Mouse (Mus musculus) forebrain, embryonic 14.5 days (tissue): ENCODE results near the gene Csrnp3. TPM values are rescaled to one million over a fixed set of nuclear protein-coding genes. Genes with fewer than 3 reads are reported as not detected.
A peak's percentile ranks its signal among the peaks of the same experiment; 100 is the strongest.

ENCODE experiments used
- ATAC-seq: fragments of 200-750 bp; cut with Nextera tagmentation; 2 replicates; pipeline ENCODE4 v1.8.0; 2017; ENCODE audit warnings: mild to moderate bottlenecking, moderate library complexity
- DNase-seq: peaks from one replicate; pipeline ENCODE4 v3.0.0-alpha.2; 2015; ENCODE audit warnings: low spot score
- H3K27ac ChIP-seq: fragments of 300-500 bp; sonication (generic); 2 replicates; pipeline ENCODE4 v1.5.1; 2014; ENCODE audit warnings: low read depth, mild to moderate bottlenecking, control low read depth, low read length, moderate library complexity
- H3K27me3 ChIP-seq: fragments of 300-500 bp; sonication (generic); replicated peaks from 2 replicates; pipeline ENCODE4 v1.6.1; 2014; ENCODE audit warnings: low read length, control low read depth, mixed read lengths; ENCODE audit not compliant: control insufficient read depth, insufficient read depth
- H3K36me3 ChIP-seq: fragments of 300-500 bp; sonication (generic); 2 replicates; pipeline ENCODE4 v1.6.1; 2014; ENCODE audit warnings: low read length, control low read depth; ENCODE audit not compliant: control insufficient read depth, insufficient read depth
- H3K4me1 ChIP-seq: fragments of 300-500 bp; sonication (generic); 2 replicates; pipeline ENCODE4 v1.6.1; 2014; ENCODE audit warnings: antibody characterized with exemption, low read length, control low read depth; ENCODE audit not compliant: control insufficient read depth, insufficient read depth
- H3K4me2 ChIP-seq: fragments of 300-500 bp; sonication (generic); 2 replicates; pipeline ENCODE4 v1.6.1; 2014; ENCODE audit warnings: mild to moderate bottlenecking, control low read depth, low read length
- H3K4me3 ChIP-seq: fragments of 300-500 bp; sonication (generic); 2 replicates; pipeline ENCODE4 v1.5.1; 2014; ENCODE audit warnings: low read depth, low read length, control low read depth
- H3K9ac ChIP-seq: fragments of 300-500 bp; sonication (generic); 2 replicates; pipeline ENCODE4 v1.6.1; 2014; ENCODE audit warnings: mild to moderate bottlenecking, low read length, control low read depth, moderate library complexity
- H3K9me3 ChIP-seq: fragments of 300-500 bp; sonication (generic); replicated peaks from 2 replicates; pipeline ENCODE4 v1.6.1; 2016; ENCODE audit warnings: low read length, control low read depth, mixed read lengths; ENCODE audit not compliant: control insufficient read depth
- WGBS: fragments of 180-500 bp; shearing (Covaris S2); extraction: QIAGEN DNeasy Blood & Tissue Kit; methylation state at CpG from one replicate; pipeline ENCODE4 v1.1.7; 2014; 5-methylcytosine and 5-hydroxymethylcytosine counted together
- polyA plus RNA-seq: library from polyadenylated mRNA; unstranded; fragments of >200 nt; fragmentation: Nextera tagmentation; extraction: Ambion mirVana; gene quantifications from 2 replicates; pipeline ENCODE4 v1.2.1, GENCODE M21; 2014

Csrnp3 gene
- polyA plus RNA-seq, 1 experiment from 2014 or later = 33.0 TPM

DNA sequence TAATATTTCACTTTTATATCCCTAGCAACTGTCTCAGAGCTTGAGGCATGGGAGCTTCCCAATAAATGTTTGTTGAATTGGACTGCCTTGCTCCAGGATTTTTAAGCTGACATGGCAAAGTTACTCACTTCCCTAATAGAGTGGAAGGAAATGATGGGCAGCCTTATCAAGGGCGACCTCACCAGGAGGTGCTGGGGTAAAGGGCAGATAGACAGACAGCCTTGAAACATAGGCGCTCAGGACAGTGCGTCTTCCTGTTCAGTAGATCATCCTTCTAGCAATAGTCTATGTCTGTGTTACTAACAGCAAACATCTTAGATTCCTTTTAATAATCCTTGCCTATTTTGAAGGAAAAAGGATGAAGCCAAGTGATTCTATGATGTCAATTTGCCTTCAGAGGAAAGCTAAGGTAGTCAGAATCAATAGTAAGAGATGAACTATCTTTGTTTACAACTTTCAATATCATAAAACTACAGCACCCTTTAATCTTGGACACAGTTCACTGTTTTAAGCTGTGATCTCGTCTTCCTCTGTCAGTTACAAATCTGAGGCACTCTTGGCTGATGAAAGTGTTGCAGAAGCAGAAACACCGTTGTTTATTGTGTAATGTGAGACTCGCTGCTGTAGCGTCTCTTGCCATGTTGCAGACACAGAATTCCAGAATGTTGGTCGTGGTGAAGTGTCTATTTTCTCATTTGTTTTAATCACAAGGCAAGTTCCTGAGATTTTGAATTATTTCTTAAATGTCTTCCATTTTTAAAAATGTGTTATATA is 81.6 kb downstream of the Csrnp3 start:
- ATAC-seq (no peak), DNase-seq (no peak)
- no peaks in the 10 kb centered on the region for H3K9me3 ChIP-seq
- H3K27ac ChIP-seq = no peak overlapping the region
- no peak overlapping the region for H3K4me3 ChIP-seq
- peaks cover 4% of the 10 kb centered on the region; the same call in 1 of the 2 replicates for H3K4me1 ChIP-seq
- no peaks in the 10 kb centered on the region for H3K36me3 ChIP-seq
- no peak overlapping the region for H3K4me2 ChIP-seq
- no peaks in the 10 kb centered on the region for H3K27me3 ChIP-seq
- H3K9ac ChIP-seq = no peak overlapping the region
- WGBS = 82% methylated on average over 8 of the region's 8 CpGs

DNA sequence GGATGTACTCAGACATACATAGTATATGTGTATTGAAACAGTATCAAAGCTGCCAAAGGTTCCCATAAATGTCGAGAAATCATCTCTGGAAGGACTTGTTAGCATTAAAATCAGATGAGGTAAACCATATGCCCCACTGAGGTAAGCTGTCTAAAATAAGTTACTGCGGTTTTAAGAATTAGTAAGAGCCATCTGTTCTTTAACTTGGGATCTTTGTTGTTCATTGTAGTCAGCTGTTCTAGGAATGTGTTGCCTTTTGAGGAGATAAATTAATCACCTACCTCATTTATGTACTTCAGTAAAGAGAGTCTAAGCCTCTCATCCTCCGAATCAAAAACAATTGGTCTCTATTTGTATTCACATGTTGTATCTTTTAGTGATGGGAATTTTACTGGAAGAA is 83.7 kb downstream of the Csrnp3 start:
- no peaks in the 10 kb centered on the region for H3K27me3 ChIP-seq
- H3K36me3 ChIP-seq = no peaks in the 10 kb centered on the region
- WGBS = 37% methylated on average over 3 of the region's 3 CpGs
- DNase-seq (no peak), ATAC-seq (no peak)
- peaks cover 10% of the 10 kb centered on the region for H3K4me1 ChIP-seq
- no peak overlapping the region for H3K4me3 ChIP-seq
- H3K9ac ChIP-seq = no peak overlapping the region
- H3K9me3 ChIP-seq = no peaks in the 10 kb centered on the region
- no peak overlapping the region for H3K4me2 ChIP-seq
- peak overlapping the region; percentile 28; the same call in 1 of the 2 replicates for H3K27ac ChIP-seq

DNA sequence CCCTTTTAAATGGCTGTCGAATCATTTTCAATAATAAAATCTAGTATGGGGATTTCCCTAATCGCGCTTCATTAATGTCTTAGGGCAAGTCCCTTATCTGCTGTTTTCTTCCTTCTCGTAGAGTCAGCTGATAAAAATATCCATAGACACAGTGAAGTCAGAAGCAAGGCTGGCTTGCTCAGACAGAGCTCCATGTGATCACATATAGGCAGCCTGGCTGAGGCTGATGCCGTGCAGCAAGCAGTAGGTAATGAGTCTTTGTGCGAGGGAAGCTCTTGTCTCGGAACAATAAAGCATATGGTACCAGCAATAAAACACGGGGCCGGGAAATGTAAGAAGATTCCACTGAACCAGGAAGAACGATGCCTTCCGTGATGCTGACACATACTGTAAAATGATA is 84.4 kb downstream of the Csrnp3 start:
- no peaks in the 10 kb centered on the region for H3K27me3 ChIP-seq
- ATAC-seq = peak; percentile 78
- DNase-seq = peak; percentile 88
- H3K9ac ChIP-seq = peak overlapping the region; percentile 57
- peak overlapping the region; percentile 81 for H3K27ac ChIP-seq
- peak overlapping the region; percentile 36 for H3K4me2 ChIP-seq
- peak overlapping the region; percentile 22 for H3K4me3 ChIP-seq
- peaks cover 10% of the 10 kb centered on the region for H3K4me1 ChIP-seq
- WGBS = 34% methylated on average over 11 of the region's 11 CpGs
- no peaks in the 10 kb centered on the region for H3K36me3 ChIP-seq
- H3K9me3 ChIP-seq = no peaks in the 10 kb centered on the region

DNA sequence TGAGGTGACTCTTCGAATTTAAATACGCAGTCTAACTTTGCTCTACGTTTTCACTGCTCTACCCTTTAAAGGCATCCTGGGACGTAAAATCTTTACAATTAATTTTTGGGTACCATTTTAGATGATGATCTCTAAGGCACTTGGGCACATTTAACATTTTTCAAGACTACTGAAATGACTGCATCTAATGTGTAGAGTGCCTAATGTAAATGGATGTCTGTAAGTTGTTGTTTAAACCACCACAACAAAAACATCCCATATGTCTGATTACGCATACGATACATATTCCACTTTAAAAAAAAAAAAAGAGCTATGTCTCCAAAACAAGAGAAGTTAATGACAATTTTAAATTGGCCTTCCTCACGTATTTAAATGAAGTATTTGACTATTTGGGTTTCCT is 85.7 kb downstream of the Csrnp3 start:
- Histone ChIP-seq H3K4me1 (peaks cover 6% of the 10 kb centered on the region), H3K9ac (peak overlapping the region; percentile 73), H3K27me3 (no peaks in the 10 kb centered on the region), H3K36me3 (no peaks in the 10 kb centered on the region), H3K4me3 (peak overlapping the region; percentile 41), H3K9me3 (no peaks in the 10 kb centered on the region), H3K4me2 (peak overlapping the region; percentile 68), H3K27ac (peak overlapping the region; percentile 89)
- no peak for ATAC-seq
- WGBS = 35% methylated on average over 7 of the region's 7 CpGs
- no peak for DNase-seq

DNA sequence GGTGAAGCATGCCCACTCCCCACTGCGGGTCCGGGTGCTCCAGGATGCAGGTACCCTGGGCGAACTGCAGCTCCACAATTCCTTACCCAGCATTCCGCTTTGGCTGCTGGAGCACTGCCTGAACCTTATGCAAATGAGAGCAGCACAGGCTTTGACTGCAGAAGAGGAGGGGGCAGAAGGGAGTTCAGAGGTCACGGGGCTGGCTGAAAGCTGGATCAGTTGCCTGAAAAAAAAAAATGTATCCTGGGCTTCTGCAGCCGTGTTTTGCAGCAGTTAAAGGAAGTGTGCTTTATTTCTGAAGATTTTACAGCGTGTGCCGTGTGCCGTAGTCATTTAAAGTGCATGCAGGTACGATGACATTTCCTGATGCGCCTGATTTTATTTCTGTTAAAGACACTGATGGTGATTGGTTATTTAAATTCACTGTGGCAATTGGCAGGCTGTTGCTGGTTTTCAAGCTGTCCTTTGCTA is 86.3 kb downstream of the Csrnp3 start:
- Histone ChIP-seq H3K9me3 (no peaks in the 10 kb centered on the region), H3K36me3 (no peaks in the 10 kb centered on the region), H3K27ac (peak overlapping the region; percentile 89), H3K4me1 (peaks cover 6% of the 10 kb centered on the region), H3K4me3 (peak overlapping the region; percentile 41), H3K27me3 (no peaks in the 10 kb centered on the region), H3K9ac (peak overlapping the region; percentile 73), H3K4me2 (peak overlapping the region; percentile 68)
- ATAC-seq (peak; percentile 89), DNase-seq (peak; percentile 92)
- WGBS = 2% methylated on average over 11 of the region's 11 CpGs

DNA sequence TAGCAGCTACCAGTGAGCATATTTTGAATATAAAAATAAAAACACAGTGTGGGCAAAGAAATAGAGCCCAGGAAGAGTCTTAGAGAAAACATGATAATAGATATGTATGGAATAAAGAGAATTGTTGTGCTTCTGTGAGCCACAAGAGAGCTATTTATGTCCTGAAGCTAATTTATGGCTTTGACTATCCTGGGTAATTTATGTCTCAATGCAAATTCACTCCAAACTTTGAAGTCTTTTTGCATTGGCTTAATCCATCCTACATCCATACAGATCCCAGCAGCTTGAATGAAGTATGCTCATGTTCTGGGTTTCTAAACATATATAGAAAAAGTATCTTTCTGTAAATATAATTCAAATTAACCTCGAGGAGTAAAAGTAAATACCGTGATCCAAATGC is 88.5 kb downstream of the Csrnp3 start:
- 64% methylated on average over 2 of the region's 2 CpGs for WGBS
- Histone ChIP-seq H3K27me3 (no peaks in the 10 kb centered on the region), H3K4me1 (peaks cover 8% of the 10 kb centered on the region), H3K9me3 (no peaks in the 10 kb centered on the region), H3K9ac (no peak overlapping the region), H3K4me2 (peak overlapping the region; percentile 11), H3K4me3 (no peak overlapping the region), H3K27ac (no peak overlapping the region), H3K36me3 (no peaks in the 10 kb centered on the region)
- ATAC-seq = no peak
- no peak for DNase-seq

DNA sequence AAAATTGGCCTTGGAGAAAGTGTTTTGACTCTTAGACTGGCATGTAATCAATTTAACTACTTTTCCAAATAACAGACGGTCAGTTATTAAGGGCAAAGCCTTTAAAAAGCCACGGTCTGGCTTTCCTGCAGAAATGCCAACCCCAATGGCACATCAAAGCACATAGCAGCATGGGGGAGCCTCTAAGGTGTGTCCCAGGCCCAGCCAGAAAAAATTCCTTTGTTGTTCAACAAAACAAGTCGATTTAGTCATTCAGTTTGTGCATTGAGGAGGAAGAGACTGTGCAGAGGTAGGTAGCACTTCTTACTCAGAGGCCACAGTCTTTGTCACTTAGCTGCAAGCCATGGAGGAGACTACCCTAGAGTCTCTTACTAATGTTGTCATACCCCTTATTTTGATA is 93.3 kb downstream of the Csrnp3 start:
- DNase-seq (no peak), ATAC-seq (no peak)
- whole genome bisulfite sequencing = 16% methylated on average over 3 of the region's 3 CpGs
- peaks cover 2% of the 10 kb centered on the region; the same call in 1 of the 2 replicates for H3K4me1 ChIP-seq
- no peaks in the 10 kb centered on the region for H3K36me3 ChIP-seq
- no peak overlapping the region for H3K27ac ChIP-seq
- H3K9ac ChIP-seq = no peak overlapping the region
- no peak overlapping the region for H3K4me2 ChIP-seq
- H3K27me3 ChIP-seq = no peaks in the 10 kb centered on the region
- no peak overlapping the region for H3K4me3 ChIP-seq
- H3K9me3 ChIP-seq = no peaks in the 10 kb centered on the region

DNA sequence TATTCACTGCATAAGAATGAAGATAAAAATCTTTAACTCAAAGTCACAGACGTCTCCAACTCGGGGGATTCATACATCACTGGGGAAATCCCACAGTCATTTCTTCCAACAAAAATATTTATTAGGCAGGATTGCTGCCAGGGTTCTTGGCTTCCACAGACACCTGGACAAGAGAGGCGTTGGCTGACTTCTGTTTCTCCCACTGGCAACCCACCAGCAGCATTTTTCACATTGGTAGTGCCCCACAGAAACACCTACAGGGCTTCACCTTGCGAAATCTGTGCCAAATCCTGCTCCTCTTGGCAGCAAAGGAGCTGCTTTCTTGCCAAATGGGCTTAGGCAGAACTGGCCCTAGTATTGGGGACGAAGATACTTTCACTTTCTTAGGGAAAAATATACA is 94.8 kb downstream of the Csrnp3 start:
- Histone ChIP-seq H3K27ac (no peak overlapping the region), H3K4me1 (peaks cover 2% of the 10 kb centered on the region; the same call in 1 of the 2 replicates), H3K4me2 (no peak overlapping the region), H3K27me3 (no peaks in the 10 kb centered on the region), H3K9me3 (no peaks in the 10 kb centered on the region), H3K36me3 (no peaks in the 10 kb centered on the region), H3K9ac (no peak overlapping the region), H3K4me3 (no peak overlapping the region)
- 70% methylated on average over 5 of the region's 5 CpGs for WGBS
- ATAC-seq (no peak), DNase-seq (no peak)

DNA sequence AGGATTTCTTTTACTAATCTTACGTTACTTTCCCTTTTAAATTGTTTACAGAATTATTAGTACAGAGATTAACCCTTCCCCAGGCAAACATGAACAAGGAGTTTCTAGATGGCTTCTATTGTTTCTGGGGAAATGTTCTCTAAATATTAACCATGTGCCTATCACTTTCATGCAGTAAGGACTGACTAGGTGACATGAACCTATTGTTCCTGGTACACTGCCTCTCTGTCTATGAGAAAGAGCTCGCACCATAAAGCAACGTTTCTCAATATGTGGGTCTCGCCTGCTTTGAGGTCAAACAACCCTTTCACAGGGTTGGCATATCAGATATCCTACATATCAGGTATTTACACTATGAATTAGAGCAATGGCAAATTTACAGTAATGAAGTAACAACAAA is 96.8 kb downstream of the Csrnp3 start:
- Histone ChIP-seq H3K4me3 (no peak overlapping the region), H3K27me3 (no peaks in the 10 kb centered on the region), H3K27ac (no peak overlapping the region), H3K36me3 (no peaks in the 10 kb centered on the region), H3K4me1 (peaks cover 2% of the 10 kb centered on the region; the same call in 1 of the 2 replicates), H3K9ac (no peak overlapping the region), H3K9me3 (no peaks in the 10 kb centered on the region), H3K4me2 (no peak overlapping the region)
- 80% methylated on average over 4 of the region's 4 CpGs for WGBS
- DNase-seq (no peak), ATAC-seq (no peak)
